Mouse (Mus musculus): ENCODE results near the gene Nfatc4. TPM values are rescaled to one million over a fixed set of nuclear protein-coding genes. Genes with fewer than 3 reads are reported as not detected.

The Nfatc4 gene
- polyA plus RNA-seq, 1 experiment from 2014 or later = 113 TPM

DNA sequence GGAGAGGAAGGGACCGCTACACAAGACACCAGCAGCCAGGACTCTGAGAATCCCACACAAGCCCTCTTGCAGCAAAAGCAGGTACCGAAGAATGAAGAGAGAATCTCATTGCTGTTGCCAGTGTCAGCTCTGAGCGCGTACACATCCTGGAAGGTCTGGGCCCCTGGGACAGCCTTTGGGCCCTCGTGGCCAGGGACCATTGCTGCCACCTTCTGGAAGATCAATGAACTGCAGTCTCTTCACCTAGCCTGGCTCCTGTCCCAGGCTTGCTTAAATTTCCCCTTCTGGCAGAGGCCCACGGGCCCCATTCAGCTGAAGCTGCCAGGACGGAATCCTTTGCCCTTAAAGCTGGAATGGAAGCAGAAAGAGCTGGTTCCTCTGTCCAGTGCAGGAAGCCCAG is 40.8 kb downstream of the Nfatc4 start:
- DNase-seq (ENCODE audit: low spot score) = peak; percentile 82
- H3K4me1 ChIP-seq = peaks cover 38% of the 10 kb centered on the region
- WGBS = 33% methylated on average over 7 of the region's 7 CpGs
- peaks cover 88% of the 10 kb centered on the region for H3K36me3 ChIP-seq (replicated peaks)
- peak overlapping the region; percentile 11; the same call in 1 of the 2 replicates for H3K4me3 ChIP-seq
- no peaks in the 10 kb centered on the region for H3K27me3 ChIP-seq (replicated peaks; ENCODE audit: low read depth, poor library complexity, severe bottlenecking)
- H3K9me3 ChIP-seq = no peaks in the 10 kb centered on the region
- H3K27ac ChIP-seq (replicated peaks) = peak overlapping the region; percentile 51

DNA sequence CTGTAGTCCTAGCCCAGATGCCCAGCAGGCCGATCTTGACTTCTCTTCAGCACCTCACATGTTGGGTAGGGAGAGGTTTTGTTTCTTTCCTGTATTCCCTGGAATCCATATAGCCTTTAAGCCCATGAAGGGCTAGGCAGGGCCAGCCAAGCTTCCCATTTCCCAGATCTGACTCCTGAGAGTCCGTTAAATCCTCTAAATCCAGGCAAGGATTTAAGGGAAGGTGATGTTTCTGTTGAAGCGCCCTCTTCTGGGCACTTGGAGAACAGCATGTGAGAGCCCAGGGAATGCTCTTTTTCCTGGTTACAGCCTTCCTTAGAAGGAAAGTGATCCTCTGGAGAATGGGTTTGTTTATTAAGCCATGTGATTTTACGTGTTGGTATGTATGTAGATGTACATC is 44.0 kb downstream of the Nfatc4 start:
- Histone ChIP-seq H3K4me1 (peaks cover 21% of the 10 kb centered on the region), H3K27ac (replicated peaks) (no peak overlapping the region), H3K9me3 (no peaks in the 10 kb centered on the region), H3K4me3 (no peak overlapping the region), H3K36me3 (replicated peaks) (peaks cover 99% of the 10 kb centered on the region), H3K27me3 (replicated peaks; ENCODE audit: low read depth, poor library complexity, severe bottlenecking) (no peaks in the 10 kb centered on the region)
- DNase-seq (ENCODE audit: low spot score) = peak; percentile 73
- 39% methylated on average over 4 of the region's 4 CpGs for WGBS

DNA sequence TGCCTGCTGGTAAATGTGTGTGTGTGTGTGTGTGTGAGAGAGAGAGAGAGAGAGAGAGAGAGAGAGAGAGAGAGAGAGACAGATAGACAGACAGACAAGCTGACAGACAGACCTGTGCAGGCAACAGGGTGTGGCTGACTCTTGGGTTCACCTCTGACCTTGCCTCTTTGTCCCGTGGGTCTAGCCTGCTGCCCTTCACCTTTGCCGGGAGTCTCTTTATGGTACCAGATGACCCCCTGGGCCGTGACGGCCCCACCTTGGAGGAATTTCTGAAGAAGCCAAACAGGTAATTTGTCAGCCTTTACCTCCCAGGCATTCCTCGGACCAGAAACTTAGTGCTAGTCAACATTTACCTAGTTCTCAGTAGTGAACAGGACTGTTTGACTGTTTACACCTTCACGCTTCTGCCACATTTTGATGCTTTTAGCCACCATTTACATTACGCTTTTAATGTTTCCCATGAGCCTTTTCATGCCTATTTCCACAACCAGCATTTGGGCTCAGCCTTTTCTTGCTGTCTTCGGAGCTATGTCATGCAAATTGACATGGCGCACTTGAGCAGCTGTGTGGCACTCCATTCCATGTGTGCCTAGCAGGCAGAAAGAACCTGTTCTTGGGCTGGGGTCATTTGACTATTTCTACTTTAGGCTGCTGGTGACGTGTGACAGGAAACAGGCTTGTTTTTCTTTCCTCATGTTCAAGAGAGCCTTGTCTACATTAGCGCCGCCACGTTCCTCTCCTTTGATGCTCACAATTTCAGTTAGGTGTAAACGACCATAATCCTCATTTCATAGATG is 45.5 kb downstream of the Nfatc4 start:
- H3K9me3 ChIP-seq = no peaks in the 10 kb centered on the region
- peaks cover 99% of the 10 kb centered on the region for H3K36me3 ChIP-seq (replicated peaks)
- WGBS = 88% methylated on average over 14 of the region's 14 CpGs
- H3K4me1 ChIP-seq = peaks cover 10% of the 10 kb centered on the region
- no peak overlapping the region for H3K27ac ChIP-seq (replicated peaks)
- H3K4me3 ChIP-seq = no peak overlapping the region
- DNase-seq (ENCODE audit: low spot score) = no peak
- no peaks in the 10 kb centered on the region for H3K27me3 ChIP-seq (replicated peaks; ENCODE audit: low read depth, poor library complexity, severe bottlenecking)

DNA sequence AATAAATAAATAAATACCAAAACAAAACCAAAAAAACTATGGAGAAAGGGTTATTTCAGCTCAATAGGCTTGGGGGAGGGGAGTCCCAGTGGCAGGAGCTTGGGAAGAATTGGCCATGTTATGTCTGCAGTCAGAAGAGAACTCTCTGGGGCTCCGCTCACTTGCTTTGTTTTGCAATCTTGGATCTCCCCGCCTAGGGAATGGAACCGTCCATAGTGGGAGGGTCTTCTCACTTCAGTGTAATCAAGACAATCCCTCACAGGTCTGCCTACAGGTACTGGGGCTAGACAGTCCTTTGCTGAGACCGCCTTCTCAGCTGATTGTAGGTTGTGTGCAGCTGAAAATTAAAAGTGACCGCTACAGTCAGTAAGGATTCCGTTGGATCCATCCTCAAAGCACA is 46.6 kb downstream of the Nfatc4 start:
- 94% methylated on average over 6 of the region's 6 CpGs for WGBS
- no peak overlapping the region for H3K4me3 ChIP-seq
- peaks cover 14% of the 10 kb centered on the region for H3K4me1 ChIP-seq
- no peak for DNase-seq (ENCODE audit: low spot score)
- H3K27me3 ChIP-seq (replicated peaks; ENCODE audit: low read depth, poor library complexity, severe bottlenecking) = no peaks in the 10 kb centered on the region
- H3K36me3 ChIP-seq (replicated peaks) = peaks cover 89% of the 10 kb centered on the region
- no peaks in the 10 kb centered on the region for H3K9me3 ChIP-seq
- no peak overlapping the region for H3K27ac ChIP-seq (replicated peaks)

DNA sequence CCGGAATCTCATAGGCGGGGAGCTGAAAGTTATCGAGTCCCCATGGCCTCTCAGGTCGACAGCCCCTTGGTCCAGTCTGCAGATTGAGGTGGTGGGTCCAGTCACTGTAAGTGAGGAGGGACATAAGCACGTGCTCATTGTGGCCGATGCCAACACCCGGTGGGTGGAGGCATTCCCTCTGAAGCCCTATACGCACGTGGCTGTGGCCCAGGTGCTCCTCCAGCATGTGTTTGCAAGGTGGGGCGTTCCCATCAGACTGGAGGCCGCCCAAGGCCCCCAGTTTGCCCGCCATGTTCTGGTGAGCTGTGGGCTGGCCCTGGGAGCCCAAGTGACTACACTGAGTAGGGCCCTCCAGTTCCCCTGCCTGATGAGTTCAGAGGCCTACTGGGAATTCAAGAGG is 49.1 kb downstream of the Nfatc4 start:
- Histone ChIP-seq H3K27me3 (replicated peaks; ENCODE audit: low read depth, poor library complexity, severe bottlenecking) (no peaks in the 10 kb centered on the region), H3K4me3 (no peak overlapping the region), H3K27ac (replicated peaks) (no peak overlapping the region), H3K36me3 (replicated peaks) (peaks cover 64% of the 10 kb centered on the region), H3K4me1 (peaks cover 17% of the 10 kb centered on the region), H3K9me3 (no peaks in the 10 kb centered on the region)
- 94% methylated on average over 12 of the region's 12 CpGs for WGBS
- no peak for DNase-seq (ENCODE audit: low spot score)

DNA sequence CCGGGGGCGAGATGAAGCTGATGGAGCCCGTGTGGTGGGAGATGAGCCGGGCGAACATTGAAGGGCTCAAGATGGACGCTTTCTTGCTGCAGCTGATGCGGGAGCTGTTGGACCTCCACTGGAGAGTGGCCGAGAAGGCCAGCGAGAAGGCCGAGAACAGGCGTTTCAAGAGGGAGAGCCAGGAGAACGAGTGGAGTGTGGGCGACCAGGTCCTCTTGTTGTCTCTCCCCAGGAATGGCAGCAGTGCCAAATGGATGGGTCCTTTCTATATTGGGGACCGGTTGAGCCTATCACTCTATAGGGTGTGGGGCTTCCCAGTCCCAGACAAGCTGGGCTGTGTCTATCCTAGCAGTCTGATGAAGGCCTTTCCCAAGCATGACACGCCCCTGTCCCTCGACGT is 49.6 kb downstream of the Nfatc4 start:
- H3K4me1 ChIP-seq = peaks cover 22% of the 10 kb centered on the region
- no peak overlapping the region for H3K27ac ChIP-seq (replicated peaks)
- peaks cover 59% of the 10 kb centered on the region for H3K36me3 ChIP-seq (replicated peaks)
- H3K4me3 ChIP-seq = 0 out of 2 replicates have a peak overlapping the region, but pooled peaks have one; percentile 2
- H3K27me3 ChIP-seq (replicated peaks; ENCODE audit: low read depth, poor library complexity, severe bottlenecking) = no peaks in the 10 kb centered on the region
- WGBS = 90% methylated on average over 17 of the region's 17 CpGs
- H3K9me3 ChIP-seq = no peaks in the 10 kb centered on the region
- no peak for DNase-seq (ENCODE audit: low spot score)

DNA sequence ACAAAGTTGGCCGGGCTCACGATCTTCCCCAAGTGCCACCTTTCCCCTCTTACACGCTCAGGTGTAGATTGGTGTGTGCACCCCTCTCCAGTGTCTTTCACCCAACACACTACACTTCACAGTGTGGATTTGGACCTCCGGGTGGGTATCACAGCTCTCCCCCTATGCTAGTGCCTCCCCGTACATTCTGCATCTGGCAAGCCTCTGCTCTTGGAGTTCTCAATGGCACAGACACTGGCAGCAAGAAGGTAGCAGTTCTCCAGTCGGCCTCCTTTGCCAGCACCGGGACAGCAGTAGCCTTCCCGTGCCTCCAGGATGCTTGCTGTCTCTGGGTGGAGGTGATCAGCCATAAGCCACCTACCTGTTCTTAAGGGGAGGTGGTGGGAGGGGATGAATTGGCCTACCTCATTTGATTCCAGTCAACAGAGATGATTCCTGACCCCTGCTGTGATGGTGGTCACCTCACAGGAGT is 50.3 kb downstream of the Nfatc4 start:
- H3K27me3 ChIP-seq (replicated peaks; ENCODE audit: low read depth, poor library complexity, severe bottlenecking) = no peaks in the 10 kb centered on the region
- no peaks in the 10 kb centered on the region for H3K9me3 ChIP-seq
- peaks cover 28% of the 10 kb centered on the region for H3K4me1 ChIP-seq
- H3K36me3 ChIP-seq (replicated peaks) = peaks cover 52% of the 10 kb centered on the region
- peak overlapping the region; percentile 42; the same call in 1 of the 2 replicates for H3K4me3 ChIP-seq
- 88% methylated on average over 8 of the region's 8 CpGs for WGBS
- DNase-seq (ENCODE audit: low spot score) = no peak
- H3K27ac ChIP-seq (replicated peaks) = peak overlapping the region; percentile 75

DNA sequence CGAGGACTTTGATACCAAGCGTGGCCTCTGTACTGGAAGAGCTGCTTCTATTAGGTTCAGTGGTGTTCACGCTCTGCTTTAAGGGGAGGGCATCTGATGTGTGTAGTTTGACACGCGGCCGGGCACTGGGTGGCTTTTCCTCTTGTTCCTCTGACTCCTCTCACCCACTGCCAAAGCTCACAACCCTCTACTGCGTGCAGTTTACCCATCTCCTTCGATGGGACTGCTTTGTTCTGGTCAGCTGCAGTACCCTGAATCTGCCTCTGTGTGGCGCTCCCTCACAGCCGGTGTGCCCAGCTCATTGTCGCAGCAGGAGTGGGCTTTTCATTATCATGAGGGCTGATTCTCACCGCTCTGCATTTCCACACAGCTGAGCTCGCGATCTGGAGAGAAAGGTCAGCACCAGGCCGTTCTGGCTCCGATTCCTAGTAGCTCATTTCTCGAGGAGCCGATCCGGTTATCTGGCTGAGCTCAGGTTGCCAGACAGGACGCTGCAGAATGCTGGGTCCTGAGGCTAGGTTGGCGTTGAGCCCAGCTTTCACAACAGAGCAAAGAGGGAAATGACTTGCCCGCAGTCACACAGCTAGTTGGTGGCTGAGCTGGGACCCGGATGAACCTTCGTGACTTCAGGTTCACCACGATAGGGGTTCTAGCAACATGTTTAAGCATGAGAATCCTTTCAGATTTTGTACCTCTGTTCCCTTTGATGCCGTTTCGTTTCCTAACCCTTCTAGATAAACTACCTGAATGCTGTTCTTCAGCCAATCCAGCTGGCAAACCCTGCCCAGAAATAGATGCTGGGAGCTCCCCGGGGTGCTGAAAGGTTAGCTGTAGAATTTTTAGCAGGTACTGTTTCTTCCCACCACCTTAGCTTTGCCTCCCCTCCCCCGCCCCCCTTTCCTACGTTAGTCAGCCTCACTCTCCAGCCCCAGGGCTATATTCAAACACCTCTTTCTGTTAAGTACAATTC is 51.1 kb downstream of the Nfatc4 start:
- Histone ChIP-seq H3K36me3 (replicated peaks) (peaks cover 45% of the 10 kb centered on the region), H3K4me1 (peaks cover 33% of the 10 kb centered on the region), H3K27me3 (replicated peaks; ENCODE audit: low read depth, poor library complexity, severe bottlenecking) (no peaks in the 10 kb centered on the region), H3K27ac (replicated peaks) (peak overlapping the region; percentile 75), H3K4me3 (peak overlapping the region; percentile 42), H3K9me3 (no peaks in the 10 kb centered on the region)
- WGBS = 15% methylated on average over 30 of the region's 30 CpGs
- peak; percentile 87 for DNase-seq (ENCODE audit: low spot score)

DNA sequence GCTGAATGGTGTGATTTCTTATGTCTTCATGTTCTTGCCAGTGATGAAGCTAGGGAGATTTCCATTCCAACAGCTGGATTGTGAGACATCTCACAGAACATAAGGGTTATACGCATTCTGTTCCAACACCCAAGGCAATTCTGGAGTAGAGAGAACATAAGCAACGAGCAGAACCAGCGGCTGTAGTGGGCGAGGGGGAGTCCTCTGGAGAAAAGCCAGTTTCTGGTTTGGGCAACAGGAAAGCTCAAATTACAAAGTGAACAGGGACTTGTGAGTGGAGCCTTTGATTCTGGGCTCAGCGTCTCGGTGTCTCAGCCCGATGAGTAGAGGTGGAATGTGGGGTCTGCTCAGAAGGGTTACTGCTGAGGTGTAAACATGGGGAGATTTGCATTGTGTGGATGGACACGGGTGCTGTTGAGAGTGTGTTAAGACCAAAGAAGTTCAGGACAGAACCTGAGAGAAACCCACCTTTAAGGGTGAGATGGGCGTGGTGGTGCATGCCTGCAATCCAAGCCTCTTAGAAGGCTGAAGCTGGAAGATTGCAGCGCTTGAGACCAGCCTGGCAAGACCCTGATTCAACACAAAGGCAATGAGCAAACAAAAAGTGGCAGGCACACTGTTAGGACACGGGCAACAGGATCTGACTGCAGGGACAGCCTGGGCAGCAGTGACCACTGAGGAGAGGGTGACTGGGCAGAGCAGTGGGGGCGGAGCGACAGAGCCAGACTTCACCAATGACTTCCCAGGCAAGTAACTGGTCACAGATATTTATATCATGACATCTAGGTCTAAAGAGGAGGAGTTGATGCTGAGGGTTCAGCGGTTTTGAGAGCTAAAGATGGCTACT is 54.7 kb downstream of the Nfatc4 start:
- WGBS = 20% methylated on average over 14 of the region's 14 CpGs
- no peak for DNase-seq (ENCODE audit: low spot score)

DNA sequence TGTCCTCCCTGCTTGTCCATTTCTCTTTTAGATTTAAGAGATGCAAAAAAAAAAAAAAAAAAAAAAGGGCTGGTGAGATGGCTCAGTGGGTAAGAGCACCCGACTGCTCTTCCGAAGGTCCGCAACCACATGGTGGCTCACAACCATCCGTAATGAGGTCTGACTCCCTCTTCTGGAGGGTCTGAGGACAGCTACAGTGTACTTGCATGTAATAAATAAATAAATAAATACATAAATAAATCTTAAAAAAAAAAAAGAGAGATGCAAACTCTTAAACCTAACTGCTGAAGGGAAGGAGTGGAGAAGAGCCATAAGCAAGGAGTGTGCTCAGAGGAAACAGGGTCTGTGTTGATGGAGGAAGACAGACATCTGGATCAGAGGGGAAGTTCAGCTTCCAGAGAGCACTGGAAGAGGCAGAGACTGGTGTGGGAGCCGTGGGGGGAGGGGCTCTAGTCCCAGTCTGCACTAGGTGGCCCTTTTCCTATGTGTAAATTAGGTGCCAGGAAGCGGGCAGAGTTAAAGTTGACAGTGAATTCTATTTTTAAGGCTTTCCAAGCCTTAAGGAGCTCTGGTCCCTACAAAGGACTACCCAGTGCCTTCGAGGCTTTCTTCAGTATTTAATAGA is 55.5 kb downstream of the Nfatc4 start:
- Histone ChIP-seq H3K4me1 (peaks cover 45% of the 10 kb centered on the region), H3K4me3 (peak overlapping the region; percentile 37; the same call in 1 of the 2 replicates), H3K27me3 (replicated peaks; ENCODE audit: low read depth, poor library complexity, severe bottlenecking) (no peaks in the 10 kb centered on the region), H3K36me3 (replicated peaks) (peaks cover under 1% of the 10 kb centered on the region; the same call in 1 of the 2 replicates), H3K27ac (replicated peaks) (no peak overlapping the region; the same call in 1 of the 2 replicates), H3K9me3 (no peaks in the 10 kb centered on the region)
- WGBS = 27% methylated on average over 7 of the region's 7 CpGs
- no peak for DNase-seq (ENCODE audit: low spot score)

More for the DNA sequence above, 54.7 kb downstream of the Nfatc4 start:
- Histone ChIP-seq H3K36me3 (replicated peaks) (peaks cover 8% of the 10 kb centered on the region), H3K27ac (replicated peaks) (peak overlapping the region; percentile 76), H3K4me1 (peaks cover 41% of the 10 kb centered on the region), H3K27me3 (replicated peaks; ENCODE audit: low read depth, poor library complexity, severe bottlenecking) (no peaks in the 10 kb centered on the region), H3K4me3 (peak overlapping the region; percentile 37), H3K9me3 (no peaks in the 10 kb centered on the region)

DNA sequence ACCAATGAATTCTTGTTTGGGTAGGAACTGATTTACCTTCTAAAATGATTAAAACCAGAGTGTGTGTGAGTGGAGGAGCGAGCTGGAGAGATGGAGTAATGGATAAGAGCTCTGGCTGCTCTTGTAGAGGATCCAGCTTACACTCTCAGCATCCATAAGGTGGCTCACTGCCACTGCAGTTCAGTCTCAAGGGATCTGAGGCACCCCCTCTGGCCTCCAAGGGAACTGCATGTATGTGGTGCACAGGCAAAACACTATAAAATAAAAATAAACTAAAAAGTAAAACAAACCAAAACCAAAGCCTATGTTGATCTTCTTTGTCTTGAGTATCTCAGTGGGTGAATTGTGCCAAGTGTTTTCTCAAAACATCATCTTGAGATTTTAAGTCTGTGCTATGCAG is 56.7 kb downstream of the Nfatc4 start:
- H3K36me3 ChIP-seq (replicated peaks) = no peaks in the 10 kb centered on the region
- no peaks in the 10 kb centered on the region for H3K27me3 ChIP-seq (replicated peaks; ENCODE audit: low read depth, poor library complexity, severe bottlenecking)
- H3K4me3 ChIP-seq = no peak overlapping the region
- no peak overlapping the region for H3K27ac ChIP-seq (replicated peaks)
- no peaks in the 10 kb centered on the region for H3K9me3 ChIP-seq
- peak; percentile 62 for DNase-seq (ENCODE audit: low spot score)
- peaks cover 46% of the 10 kb centered on the region for H3K4me1 ChIP-seq
- WGBS = 53% methylated on average over 1 of the region's 1 CpGs

Data from embryonic facial prominence, embryonic 10.5 days (tissue).